Mouse (Mus musculus): ENCODE measurements around the gene Clec12a.

- no peak for TF ChIP-seq TAL1 (conservative IDR thresholded peaks at IDR 0.05; ENCODE audit: low read depth, low read length)
- no peak for TF ChIP-seq CTCF (IDR thresholded peaks at IDR 0.05; ENCODE audit: low read depth, low read length)
- TF ChIP-seq GATA1 (IDR thresholded peaks at IDR 0.05; ENCODE audit: borderline replicate concordance, low read length): no peak
- no peak for TF ChIP-seq POLR2AphosphoS5 (IDR thresholded peaks at IDR 0.05; ENCODE audit: insufficient replicate concordance, low read depth, low read length)
Observed at GRCm38 (mm10) chr6:129326016-129326415, 16.5 kb upstream of the Clec12a start.
